Mouse (Mus musculus) skeletal muscle tissue, postnatal 0 days (tissue): ENCODE results near the gene Gm3417. TPM values are rescaled to one million over a fixed set of nuclear protein-coding genes. Genes with fewer than 3 reads are reported as not detected.

Experiments
- polyA plus RNA-seq: library from polyadenylated mRNA; unstranded; fragments of >200 nt; fragmentation: Nextera tagmentation; extraction: Ambion mirVana; gene quantifications from 2 replicates; pipeline ENCODE4 v1.2.1, GENCODE M21; 2015

Gene Gm3417
- polyA plus RNA-seq: 0.50 and 1.4 TPM in 2 replicates

DNA sequence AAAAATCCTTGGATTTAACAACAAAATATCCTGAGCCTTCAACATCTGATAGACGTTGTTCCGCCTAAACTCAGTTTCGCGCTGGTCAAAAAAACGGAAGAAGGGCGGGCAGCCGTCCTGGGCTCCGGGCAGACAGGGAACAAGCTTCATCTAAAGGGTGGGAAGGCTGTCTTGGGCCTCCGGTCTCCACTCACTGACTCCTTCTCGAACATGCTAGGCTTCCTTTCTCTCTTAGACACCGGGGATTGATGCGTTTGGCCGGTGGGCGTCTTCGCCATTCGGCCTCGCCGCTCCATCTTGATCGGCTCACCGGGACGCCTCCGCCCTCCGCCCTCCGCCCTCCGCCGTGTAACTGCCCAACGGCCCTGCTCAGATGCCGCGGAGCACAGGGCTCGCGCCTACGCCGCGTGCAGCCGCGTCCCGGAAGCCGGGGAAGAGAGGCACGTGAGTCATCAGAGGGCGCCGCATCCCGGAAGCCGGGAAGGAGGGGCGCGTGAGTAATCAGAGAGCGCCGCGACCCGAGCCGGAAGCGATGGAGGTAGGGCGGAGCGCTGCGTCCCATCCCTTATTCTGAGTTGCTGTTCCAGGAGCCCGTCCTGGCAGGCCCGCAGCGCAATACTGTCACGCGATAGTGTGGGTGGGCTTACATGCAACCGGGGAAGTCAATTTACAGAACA is at the start of gene Gm3417, which contains the start of gene 9030025P20Rik:
Gm3417 (minus strand) TSS at position 429 of the 677 bp plus-strand sequence.
9030025P20Rik (plus strand) TSS at position 107 of the 677 bp plus-strand sequence.

DNA sequence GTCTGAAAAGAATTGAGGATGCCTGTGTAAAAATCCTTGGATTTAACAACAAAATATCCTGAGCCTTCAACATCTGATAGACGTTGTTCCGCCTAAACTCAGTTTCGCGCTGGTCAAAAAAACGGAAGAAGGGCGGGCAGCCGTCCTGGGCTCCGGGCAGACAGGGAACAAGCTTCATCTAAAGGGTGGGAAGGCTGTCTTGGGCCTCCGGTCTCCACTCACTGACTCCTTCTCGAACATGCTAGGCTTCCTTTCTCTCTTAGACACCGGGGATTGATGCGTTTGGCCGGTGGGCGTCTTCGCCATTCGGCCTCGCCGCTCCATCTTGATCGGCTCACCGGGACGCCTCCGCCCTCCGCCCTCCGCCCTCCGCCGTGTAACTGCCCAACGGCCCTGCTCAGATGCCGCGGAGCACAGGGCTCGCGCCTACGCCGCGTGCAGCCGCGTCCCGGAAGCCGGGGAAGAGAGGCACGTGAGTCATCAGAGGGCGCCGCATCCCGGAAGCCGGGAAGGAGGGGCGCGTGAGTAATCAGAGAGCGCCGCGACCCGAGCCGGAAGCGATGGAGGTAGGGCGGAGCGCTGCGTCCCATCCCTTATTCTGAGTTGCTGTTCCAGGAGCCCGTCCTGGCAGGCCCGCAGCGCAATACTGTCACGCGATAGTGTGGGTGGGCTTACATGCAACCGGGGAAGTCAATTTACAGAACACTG is 31.3 kb upstream of the Gm3417 start, which contains the start of gene Gm3435:
Gm3435 (plus strand) TSS at position 471 of the 708 bp plus-strand sequence.

GRCm38 (mm10) chr17:14960951-14961556 is 17.5 kb downstream of the Gm3417 start, which contains the start of gene Phf10:
Gene Phf10, minus strand, starts transcription at chr17:14961273.

DNA sequence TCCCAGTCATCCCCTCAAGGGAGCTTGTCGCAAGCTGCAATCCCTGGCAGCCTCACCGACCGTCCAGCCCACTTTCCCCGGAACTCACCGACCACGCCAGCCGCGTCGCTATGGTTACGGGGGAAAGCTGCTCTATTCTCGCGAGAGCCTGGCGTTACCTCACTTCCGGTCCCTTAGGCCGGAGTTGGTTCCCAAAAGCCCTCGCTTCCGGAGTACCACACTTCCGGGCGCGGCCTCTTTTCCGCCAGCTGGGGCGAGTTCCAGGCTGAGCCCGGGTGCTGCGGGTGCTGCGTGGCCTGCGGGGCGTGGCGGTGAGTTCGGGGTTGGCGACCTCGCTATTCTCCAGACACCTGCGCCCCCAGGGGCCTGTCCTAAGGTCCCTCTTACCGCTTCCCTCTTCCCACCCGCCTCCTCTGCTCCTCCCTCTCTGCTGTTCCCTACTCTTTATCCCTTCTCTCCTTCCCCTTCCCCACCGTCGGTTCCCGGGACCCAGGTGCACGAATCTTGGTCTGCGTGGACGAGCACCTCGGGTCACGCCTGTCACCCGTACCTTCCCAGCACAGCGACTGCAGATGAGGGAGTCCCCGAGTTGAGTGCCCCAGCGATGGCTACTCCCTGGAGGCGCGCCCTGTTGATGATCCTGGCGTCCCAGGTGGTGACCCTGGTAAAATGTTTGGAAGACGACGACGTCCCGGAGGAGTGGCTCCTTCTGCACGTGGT is 35.4 kb downstream of the Gm3417 start, which contains the start of the genes Wdr27 and 1600012H06Rik:
Wdr27 (minus strand) TSS at position 150 of the 720 bp plus-strand sequence.
1600012H06Rik (plus strand) TSS at position 176 of the 720 bp plus-strand sequence.

Other genes starting within 250 kb of the Gm3417 start
- gene Wdr27, start 35.6 kb downstream of the Gm3417 start, polyA plus RNA-seq: 7.1 and 9.6 TPM in 2 replicates
- 33.8 and 34.7 TPM in 2 replicates for gene 1600012H06Rik, start 35.6 kb downstream of the Gm3417 start, polyA plus RNA-seq
- 40.4 and 41.6 TPM in 2 replicates for gene Phf10, start 17.5 kb downstream of the Gm3417 start, polyA plus RNA-seq
- 3.8 and 4.6 TPM in 2 replicates for gene 9030025P20Rik, start 322 bp downstream of the Gm3417 start, polyA plus RNA-seq
- gene Gm3435, start 31.4 kb upstream of the Gm3417 start, polyA plus RNA-seq: 3.9 and 4.8 TPM in 2 replicates
- gene Ermard, start 62.4 kb upstream of the Gm3417 start, polyA plus RNA-seq: 37.7 and 40.3 TPM in 2 replicates
- not detected in 2 replicates for gene Tcte3, start 62.7 kb upstream of the Gm3417 start, polyA plus RNA-seq
- 1.9 and 2.4 TPM in 2 replicates for gene Gm3448, start 62.7 kb upstream of the Gm3417 start, polyA plus RNA-seq